Mouse (Mus musculus): ENCODE measurements around the gene Olfr1341.

Gene Olfr1341

GRCm38 (mm10) chr4:118703223-118703622 is at the start of gene Olfr1341:
Olfr1341 (plus strand) TSS chr4:118703523.
- no peak for DNase-seq (ENCODE audit: low spot score in 2 of 2)

GRCm38 (mm10) chr4:118658652-118659051 is 44.7 kb upstream of the Olfr1341 start, which contains the start of gene Olfr62:
Olfr62 (plus strand) TSS chr4:118658952.
- DNase-seq (ENCODE audit: low spot score in 2 of 2): no peak

- DNase-seq (ENCODE audit: low spot score in 2 of 2): no peak
Observed at GRCm38 (mm10) chr4:118687086-118687485, 16.2 kb upstream of the Olfr1341 start.

GRCm38 (mm10) chr4:118692412-118692973 is 10.8 kb upstream of the Olfr1341 start, which contains the start of gene Olfr1342:
Olfr1342 (minus strand) TSS chr4:118692756.
- no peak for DNase-seq (ENCODE audit: low spot score in 2 of 2)

- peak in 1 of 2 experiments; percentile 3 for DNase-seq (ENCODE audit: low spot score in 2 of 2)
Observed at GRCm38 (mm10) chr4:118693812-118694211, 9.5 kb upstream of the Olfr1341 start.

GRCm38 (mm10) chr4:118708086-118708485 is 4.8 kb downstream of the Olfr1341 start:
- DNase-seq (ENCODE audit: low spot score in 2 of 2): no peak

GRCm38 (mm10) chr4:118711656-118712055 is 8.3 kb downstream of the Olfr1341 start:
- no peak for DNase-seq (ENCODE audit: low spot score in 2 of 2)

GRCm38 (mm10) chr4:118719838-118720237 is 16.5 kb downstream of the Olfr1341 start, which contains the start of gene Olfr1340:
Olfr1340 (plus strand) TSS chr4:118720138.
- DNase-seq (ENCODE audit: low spot score in 2 of 2): no peak

- peak in 1 of 2 experiments; percentile 3 for DNase-seq (ENCODE audit: low spot score in 2 of 2)
Observed at GRCm38 (mm10) chr4:118721742-118722483, 18.6 kb downstream of the Olfr1341 start.

- DNase-seq (ENCODE audit: low spot score in 2 of 2): no peak
Observed at GRCm38 (mm10) chr4:118731875-118732274, 28.6 kb downstream of the Olfr1341 start, which contains the start of gene Olfr1339. Olfr1339 (plus strand) TSS chr4:118732175.

- DNase-seq (ENCODE audit: low spot score in 2 of 2): no peak
Observed at GRCm38 (mm10) chr4:118739574-118739973, 36.3 kb downstream of the Olfr1341 start.

GRCm38 (mm10) chr4:118740988-118741698 is 37.8 kb downstream of the Olfr1341 start:
- no peak for DNase-seq (ENCODE audit: low spot score in 2 of 2)

GRCm38 (mm10) chr4:118741881-118742280 is 38.6 kb downstream of the Olfr1341 start:
- DNase-seq (ENCODE audit: low spot score in 2 of 2): no peak

GRCm38 (mm10) chr4:118758637-118759036 is 55.3 kb downstream of the Olfr1341 start, which contains the start of gene Olfr1338:
Olfr1338 (minus strand) TSS chr4:118758737.
- DNase-seq (ENCODE audit: low spot score in 2 of 2): no peak

Data from frontal cortex, postnatal 36 days (tissue).